Mouse (Mus musculus): Measurements from ENCODE around the gene Spag5. TPM values are rescaled to one million over a fixed set of nuclear protein-coding genes. Genes with fewer than 3 reads are reported as not detected.
"Not testable (repeated sequence)": the region's sequence is repeated elsewhere in the genome, so short reads cannot be mapped to it uniquely, and the experiment has no call there.

Gene Spag5
- 1 to 10 TPM; 2.2 to 2.8 (median 2.6) TPM for total RNA-seq (2022)

DNA sequence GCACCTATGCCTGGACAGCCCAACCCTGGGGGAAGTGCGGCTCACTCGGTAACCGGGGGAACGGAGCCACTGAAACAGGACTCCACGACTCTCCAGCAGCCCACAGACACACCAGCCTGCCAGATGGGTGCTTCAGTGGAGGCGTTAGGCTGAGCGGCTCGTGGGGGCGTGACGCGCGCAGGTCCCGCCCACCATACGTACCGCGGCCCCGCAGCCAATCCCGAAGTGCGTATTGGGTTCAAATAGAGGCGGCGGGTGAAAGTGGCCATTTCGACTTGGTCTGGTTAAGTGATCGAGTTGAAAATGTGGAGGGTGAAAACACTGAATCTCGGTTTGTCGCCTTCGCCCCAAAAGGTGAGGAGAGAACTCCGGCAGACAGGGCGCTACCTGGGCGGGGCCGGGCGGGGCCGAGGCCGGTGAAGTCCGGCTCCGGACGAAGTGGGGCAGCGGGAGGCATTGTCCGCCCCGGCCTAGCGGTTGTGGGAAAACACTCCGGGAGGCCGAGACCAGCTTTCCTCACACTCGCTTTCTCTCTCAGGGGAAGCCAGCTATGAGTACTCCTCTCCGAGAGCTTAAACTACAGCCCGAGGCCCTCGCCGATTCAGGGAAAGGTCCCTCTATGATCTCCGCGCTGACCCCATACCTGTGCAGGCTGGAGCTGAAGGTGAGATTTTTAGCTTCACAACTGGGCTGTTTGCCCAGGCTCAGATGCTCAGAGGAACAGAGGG lies at the start of gene Spag5:
Gene Spag5 (plus strand): TSS at position 173 of the 728 bp plus-strand sequence.
- peak; percentile 88 to 91 for DNase-seq (ENCODE audit: low spot score in 2 of 2)

DNA sequence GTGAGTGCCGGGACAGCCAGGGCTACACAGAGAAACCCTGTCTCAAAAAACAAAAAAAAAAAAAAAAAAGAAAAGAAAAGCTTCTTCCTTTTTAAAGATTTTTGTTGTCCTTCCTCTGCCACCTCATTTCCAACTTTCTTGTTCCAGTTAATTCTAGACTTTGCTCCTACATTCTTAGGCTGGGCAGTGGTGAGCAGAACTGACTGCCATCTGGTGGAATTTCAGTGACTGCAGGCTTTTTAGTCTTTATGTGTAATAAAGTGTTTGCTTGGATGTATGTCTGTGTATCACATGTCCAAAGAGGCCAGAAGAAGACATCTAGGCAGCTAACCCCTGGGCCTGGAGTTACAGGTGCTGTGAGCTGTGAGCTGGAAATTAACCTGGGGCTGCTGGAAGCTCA lies 44.7 kb upstream of the Spag5 start:
- no peak for DNase-seq (ENCODE audit: low spot score in 2 of 2)

DNA sequence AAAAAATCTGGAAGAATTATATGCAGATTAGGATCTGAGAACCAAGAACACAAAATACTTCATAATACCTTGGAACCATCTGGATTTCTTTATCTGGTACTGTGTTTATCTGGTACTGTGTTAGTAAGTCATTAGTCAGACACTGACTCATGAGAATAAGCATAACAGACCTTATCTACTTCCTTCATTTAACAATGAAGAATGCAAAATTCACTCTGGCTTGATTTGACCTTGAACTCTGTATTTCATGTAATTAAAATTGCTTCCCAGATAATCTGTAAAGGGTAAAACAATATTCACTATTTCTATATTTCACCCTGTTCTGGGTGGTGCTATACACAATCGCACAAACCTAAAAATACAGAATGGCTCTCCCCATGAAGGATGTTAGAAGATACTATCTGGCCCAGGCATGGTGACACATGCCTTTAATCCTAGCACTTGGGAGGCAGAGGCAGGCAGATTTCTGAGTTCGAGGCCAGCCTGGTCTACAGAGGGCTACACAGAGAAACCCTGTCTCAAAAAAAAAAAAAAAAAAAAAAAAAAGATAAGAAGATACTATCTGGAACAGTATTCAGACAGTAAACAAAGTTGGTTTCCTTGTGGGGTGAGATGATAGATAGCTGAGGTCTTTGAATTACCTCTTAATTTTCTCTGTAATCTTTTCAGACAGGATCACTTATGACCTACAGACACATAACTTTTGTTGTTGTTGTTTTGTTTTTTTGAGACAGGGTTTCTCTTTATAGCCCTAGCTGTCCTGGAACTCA lies 40.7 kb upstream of the Spag5 start:
- DNase-seq (ENCODE audit: low spot score in 2 of 2) = no peak

DNA sequence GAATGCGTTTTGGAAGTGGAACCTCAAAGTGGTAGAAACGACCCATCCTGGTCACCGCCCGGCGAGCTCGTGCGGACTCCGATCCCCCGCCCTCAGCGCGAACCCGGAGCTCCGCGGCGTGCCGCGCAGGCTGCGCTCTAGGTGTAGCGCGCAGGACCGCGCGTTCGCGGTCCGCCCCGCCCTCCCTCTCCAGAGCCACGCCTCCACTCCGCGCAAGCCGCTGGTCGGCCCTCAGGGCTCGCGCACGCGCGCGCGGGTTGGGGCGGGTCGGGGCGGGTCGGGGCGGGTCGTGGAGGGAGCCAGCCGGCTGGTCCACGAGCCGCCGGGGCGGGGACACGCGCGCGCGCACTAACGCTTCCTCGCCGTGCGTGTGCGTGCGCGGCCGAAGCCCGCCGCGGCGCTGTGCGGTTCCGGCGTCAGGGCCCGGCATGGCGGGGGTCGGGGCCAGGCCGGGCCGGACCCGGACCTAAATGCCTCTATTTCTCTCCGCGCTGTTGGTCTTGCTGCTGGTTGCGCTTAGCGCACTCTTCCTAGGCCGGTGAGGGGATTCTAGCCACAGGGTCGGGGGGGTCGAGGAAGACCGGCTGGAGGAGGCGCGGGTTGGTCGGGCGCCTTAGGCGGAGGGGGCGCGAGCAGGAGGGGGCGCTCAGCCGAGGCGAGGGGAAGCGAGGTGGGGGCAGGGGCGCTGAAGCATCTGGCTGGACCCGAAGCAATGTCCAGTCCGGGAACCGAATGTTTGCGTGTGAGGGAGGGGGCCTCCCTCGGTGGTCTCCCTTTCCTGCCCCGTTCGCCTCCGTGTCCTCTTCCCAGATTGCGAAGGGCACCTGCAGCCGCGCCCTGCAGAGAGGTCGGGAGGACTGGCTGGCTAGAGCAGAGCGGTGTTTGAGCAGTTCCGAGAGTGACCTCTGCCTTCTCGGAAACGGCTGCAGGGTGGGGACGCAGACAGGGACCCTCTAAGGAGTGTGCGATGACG lies 39.7 kb upstream of the Spag5 start, which contains the start of gene 2610507B11Rik:
Gene 2610507B11Rik (plus strand): TSS at position 373 of the 973 bp plus-strand sequence.
- DNase-seq (ENCODE audit: low spot score in 2 of 2) = peak; percentile 78 to 88

DNA sequence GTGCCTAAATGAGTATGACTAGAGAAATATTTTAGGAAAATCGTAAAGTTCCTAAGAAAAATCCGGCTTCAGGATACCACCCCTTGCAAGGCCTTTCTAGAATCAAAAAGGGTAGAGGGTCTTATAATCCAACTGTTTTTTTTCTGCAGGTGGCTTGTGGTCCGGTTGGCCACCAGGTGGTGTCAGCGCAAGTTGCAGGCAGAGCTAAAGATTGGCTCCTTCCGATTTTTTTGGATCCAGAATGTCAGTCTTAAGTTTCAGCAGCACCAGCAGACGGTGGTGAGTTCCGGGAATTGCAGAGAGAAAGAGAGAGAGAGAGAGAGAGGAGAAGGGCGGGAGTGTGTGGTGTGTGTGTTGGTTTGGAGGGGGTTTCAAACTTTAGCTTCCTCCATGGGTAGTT lies 38.8 kb upstream of the Spag5 start:
- DNase-seq (ENCODE audit: low spot score in 2 of 2) = peak; percentile 22 to 50

DNA sequence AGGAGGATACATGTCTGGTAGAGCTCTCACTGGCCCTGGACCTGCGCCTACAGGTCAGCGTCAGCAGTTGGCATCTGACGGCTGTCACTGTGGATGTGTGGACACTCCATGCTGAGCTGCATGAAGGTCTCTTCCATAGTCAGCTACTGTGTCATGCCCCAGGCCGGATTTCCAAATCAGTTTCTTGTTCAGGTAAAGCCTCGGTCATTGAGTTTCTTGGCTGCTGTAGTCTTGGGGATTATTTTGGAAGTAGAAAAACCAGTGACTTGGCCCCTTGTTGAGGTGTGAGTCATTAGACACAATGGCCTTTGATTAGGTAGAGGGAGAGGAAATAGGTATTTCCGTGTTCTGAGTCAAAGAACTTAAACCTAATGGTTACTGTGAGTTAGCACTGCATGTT lies 35.8 kb upstream of the Spag5 start:
- no peak for DNase-seq (ENCODE audit: low spot score in 2 of 2)

DNA sequence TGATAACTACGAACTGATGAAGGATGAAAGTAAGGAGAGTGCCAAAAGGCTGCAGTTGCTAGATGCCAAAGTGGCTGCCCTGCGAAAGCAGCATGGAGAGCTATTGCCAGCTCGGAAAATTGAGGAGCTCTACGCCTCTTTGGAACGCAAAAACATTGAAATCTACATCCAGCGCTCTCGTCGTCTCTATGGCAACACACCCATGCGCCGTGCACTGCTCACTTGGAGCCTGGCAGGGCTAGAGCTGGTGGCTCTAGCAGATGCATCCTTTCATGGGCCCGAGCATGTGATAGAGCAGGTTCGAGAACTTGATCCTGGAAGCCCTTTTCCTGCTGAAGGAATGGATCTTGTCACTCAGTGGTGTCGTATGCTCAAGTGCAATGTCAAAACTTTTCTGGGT lies 29.3 kb upstream of the Spag5 start:
- DNase-seq (ENCODE audit: low spot score in 2 of 2) = no peak

DNA sequence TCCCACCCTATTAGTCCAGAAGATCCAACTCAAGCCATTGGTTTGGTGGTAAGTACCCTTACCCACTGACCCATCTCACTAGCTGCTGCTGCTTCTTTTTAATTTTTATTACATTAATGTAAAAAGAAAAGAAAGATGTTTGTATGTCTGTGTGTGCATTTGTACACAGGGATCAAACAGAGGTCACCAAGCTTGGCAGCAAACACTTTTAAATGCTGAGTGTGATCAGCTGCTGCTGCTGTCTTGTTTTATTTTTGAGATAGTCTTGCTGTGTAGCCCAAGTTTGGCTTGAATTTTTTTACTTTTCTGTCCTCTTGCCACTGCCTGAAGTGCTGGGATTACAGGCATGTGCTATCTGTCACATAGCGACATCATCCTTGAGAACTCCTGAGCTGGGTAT lies 25.7 kb upstream of the Spag5 start:
- DNase-seq (ENCODE audit: low spot score in 2 of 2) = no peak

DNA sequence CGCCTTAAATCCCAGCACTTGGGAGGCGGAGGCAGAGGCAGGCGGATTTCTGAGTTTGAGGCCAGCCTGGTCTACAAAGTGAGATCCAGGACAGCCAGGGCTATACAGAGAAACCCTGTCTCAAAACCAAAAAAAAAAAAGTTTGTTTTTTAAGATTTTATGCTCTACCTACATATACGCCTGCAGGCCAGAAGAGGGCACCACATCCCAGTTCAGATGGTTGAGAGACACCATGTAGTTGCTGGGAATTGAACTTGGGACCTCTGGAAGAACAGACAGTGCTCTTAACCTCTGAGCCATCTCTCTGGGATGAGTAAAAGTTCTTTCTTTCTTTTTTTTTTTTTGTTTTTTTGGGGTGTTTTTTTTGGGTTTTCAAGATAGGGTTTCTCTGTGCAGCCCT lies 25.2 kb upstream of the Spag5 start:
- DNase-seq (ENCODE audit: low spot score in 2 of 2) = not testable (repeated sequence)

DNA sequence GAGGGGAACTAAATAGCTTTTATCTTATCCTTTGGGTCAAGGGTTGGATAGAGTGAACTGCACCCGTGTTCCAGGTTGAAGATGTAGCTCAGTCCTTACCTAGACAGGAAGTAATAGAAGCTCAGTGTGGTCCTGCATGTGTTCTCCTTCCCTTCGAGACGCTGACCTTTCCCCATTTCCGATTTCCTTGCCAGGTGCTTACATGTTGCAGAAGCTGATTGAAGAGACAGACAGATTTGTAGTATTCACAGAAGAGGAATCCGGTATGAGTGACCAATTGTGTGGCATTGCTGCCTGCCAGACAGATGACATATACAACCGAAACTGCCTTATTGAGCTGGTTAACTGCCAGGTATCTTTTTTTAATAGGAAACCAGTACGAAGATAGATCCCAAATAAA lies 22.5 kb upstream of the Spag5 start:
- DNase-seq (ENCODE audit: low spot score in 2 of 2) = no peak

DNA sequence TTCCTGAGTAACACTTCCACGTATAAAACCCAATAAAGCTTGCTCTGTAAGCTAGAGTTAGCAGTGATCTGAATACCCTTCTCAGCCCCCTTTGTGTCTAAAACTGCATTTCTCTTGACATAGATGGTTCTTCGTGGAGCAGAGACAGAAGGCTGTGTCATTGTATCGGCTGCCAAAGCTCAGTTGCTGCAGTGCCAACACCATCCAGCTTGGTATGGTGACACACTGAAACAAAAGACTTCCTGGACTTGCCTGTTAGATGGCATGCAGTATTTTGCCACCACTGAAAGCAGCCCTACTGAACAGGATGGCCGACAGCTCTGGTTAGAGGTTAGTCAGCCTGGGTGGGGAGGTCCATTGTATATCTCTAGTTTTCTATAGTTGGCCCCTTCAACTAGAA lies 21.7 kb upstream of the Spag5 start:
- DNase-seq (ENCODE audit: low spot score in 2 of 2) = no peak

DNA sequence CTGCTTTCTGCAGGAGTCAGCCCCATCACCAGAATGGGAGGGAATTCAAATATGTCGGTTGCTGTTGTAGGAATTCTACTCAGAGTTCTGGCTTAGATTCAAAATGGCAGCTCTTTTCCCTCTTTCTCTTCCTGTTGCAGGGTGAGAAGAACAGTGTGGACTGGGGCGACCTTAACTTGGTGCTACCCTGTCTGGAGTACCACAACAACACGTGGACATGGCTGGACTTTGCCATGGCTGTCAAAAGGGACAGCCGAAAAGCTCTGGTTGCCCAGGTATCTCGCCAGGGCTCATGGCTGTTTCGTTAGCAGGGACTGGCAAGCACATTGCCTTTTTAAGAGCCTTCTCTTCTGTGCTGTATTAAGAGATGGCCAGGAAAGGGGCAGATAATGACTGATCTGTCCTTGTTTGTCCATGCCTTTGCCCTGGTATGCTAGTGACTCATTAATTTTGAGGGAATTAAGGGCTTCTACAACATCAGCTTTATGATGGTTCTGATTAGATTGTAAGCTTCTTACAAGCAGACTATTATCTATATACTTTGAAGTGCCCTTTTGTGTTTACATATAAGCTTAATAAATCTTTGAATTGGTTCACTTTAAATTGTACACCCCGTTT lies 12.1 kb upstream of the Spag5 start:
- DNase-seq (ENCODE audit: low spot score in 2 of 2) = no peak

DNA sequence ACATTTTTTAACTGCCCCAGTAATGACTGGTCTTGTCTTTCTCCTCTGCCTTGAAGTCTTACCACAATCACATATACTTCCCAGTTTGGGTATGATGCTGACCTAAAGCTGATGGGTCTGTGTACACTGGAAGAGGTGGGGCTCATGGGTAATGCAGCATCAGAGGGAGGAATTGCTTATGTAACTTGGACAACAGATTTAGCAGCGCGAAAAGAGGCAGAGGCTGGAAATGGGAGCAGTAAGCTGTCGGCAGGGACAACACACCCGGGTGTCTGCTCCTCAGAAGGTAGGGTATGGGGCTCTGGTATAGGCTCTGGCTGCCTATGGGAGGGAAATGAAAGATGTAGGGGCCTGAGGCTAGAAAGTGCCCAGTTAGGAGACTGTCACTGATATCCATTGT lies 10.7 kb upstream of the Spag5 start, which contains the start of gene BC030499:
Gene BC030499 (plus strand): TSS at position 188 of the 400 bp plus-strand sequence.
- DNase-seq (ENCODE audit: low spot score in 2 of 2) = no peak

DNA sequence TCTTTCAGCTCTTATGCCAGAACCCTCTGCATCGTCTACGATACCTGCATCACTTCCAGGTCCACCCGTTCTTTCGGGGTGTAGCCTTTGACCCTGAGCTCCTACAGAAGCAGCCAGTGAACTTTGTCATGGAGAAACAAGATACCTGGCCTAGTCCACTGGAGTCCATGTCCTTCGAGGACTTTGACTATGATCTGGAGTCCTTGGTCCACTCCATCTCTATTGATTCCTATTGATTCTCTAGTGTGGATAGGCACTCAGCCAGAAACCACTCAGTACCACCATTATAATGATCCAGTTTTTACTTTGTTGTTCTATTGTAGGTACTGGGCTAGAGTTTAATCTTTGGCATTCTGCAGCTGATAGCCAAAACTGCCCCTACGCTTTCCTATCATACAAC lies 6.7 kb upstream of the Spag5 start:
- DNase-seq (ENCODE audit: low spot score in 2 of 2) = no peak

DNA sequence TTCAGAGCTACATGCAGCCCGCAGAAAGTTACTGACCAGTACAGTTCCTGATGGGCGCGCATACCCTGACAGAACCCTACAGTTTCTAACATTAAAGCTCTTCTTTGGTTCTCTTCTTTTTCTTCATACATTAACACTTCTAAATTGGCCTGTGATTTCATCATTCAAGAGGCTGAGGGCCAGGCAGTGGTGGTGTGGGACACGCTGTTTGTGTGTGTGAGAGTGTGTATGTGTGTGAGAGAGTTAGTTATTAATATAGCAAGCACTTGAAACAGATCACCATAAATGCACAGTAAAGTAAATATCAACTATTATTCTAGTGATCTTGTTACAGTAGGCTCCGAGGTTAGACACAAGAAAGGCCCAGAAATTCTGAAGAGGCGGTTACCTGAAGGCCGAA lies 412 bp upstream of the Spag5 start:
- no peak for DNase-seq (ENCODE audit: low spot score in 2 of 2)

DNA sequence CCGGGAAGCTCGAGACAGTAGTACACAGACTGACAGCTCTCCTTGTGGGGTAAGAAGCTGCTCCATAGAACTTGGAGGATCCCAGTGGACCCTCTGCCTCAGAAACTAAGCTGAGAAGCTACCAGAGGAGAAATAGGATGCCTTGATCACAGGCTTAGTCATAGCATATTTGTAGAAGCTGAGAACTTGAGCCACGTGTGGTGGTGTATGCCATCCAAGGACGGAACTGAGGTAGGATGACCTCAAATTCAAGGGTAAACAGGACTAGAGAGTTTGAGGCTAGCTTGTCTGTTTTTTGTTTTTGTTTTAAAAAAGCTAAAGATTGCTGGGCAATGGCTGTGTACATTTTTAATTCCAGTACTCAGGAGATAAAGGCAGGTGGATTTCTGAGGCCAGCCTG lies 3.9 kb downstream of the Spag5 start:
- no peak for DNase-seq (ENCODE audit: low spot score in 2 of 2)

DNA sequence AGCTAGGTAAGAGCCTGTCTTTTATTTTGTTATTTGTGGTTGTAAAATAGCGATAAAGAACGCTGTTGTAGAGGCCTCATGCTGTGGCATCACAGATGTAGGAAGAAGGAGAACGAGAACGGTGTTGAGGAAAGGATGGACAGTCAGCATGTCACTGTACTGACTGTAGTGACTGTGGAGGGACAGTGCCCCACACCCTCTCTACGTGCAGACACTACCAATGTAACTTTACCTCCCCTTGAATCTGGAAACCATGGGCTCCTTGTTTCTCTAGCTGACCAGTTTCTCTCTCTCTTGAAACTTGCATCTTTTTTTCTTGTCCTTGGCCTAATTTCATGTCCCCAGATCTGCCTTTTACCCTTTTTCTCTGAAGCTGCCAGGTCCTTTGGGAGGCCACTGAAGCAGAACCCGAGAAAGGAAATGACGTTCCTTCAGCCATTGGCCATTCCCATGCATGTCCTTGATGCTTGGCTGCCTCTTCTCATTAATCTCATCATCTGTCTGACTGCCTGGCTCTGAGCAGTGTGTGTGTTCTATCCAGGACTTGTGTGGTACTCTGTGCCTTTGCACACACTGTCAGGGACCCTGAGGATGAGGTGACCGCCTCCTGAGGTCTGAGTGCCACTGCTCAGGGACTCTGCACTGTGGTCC lies 9.7 kb downstream of the Spag5 start:
- DNase-seq (ENCODE audit: low spot score in 2 of 2) = no peak

DNA sequence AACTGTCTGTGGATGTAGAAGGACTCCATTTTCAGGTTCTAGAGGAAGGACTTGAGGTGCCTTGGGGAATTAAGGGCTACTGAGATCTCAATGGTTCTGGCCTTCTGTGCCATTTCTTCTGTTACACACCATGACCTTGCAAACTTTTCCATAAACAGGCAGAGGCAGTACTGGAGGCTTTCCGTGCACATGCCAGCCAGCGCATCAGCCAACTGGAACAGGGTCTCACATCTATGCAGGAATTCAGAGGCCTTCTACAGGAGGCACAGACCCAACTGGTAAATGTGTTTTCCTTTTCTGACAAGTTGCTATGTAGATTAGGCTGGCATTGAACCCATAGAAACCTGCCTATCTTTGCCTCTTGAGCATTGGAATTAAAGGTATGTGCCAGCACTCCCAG lies 12.3 kb downstream of the Spag5 start:
- no peak for DNase-seq (ENCODE audit: low spot score in 2 of 2)

DNA sequence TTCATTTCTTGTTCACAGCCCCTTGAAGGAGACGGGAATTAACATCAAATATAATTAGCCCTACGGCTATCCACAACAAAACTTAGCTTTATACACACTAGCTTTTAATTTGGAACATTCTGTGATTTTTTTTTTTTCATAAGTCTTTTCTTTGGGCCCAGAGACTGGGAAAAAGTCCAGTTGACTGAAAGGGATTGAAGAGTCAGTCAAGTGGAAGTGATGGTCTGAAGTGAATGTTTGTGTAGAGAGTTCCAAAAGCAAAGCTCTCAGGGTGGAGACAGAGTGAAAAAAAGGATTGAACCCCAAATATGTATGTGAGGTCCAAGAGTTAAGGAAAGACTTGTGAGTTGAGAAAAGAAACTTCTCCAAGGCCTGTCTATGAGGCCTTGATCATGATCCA lies 17.1 kb downstream of the Spag5 start:
- DNase-seq (ENCODE audit: low spot score in 2 of 2) = no peak

DNA sequence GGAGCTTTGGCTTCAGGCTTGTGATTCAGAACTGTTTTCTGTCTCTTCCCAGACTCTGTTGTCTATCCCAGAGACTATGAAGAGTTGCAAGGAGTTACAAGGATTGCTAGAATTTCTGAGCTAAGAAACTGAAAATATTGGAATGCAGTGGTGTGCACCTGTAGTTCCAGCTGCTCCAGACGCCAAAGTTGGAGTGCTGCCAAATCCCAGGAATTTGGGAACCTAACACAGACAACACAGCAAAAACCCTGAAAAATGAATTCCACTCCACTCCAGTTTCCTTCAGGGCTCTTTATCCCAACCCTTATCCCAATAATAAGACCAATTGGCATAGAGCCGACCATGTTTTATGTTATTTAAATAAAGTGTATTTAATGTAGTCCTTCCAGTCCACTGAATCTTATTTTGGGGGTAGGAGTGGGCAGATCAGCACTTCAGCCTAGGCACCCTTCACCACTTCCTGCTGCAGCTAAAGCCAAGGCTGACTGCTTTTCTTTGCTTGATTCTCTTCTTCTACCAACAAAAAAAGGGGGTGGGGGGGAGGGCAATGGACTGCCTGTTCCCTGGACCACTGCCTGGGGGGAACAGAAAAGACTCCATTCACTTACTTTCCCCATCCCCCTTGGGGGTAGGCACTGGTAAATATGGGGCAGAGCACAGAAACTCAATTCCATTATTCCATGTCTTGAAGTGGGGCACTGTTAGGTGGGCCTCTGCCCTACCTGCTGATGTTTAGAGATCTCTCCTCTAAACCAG lies 20.9 kb downstream of the Spag5 start:
- DNase-seq (ENCODE audit: low spot score in 2 of 2) = no peak

Data from gastrocnemius, adult 8-10 months (tissue).